Mouse (Mus musculus): ENCODE results near the gene Fancf. TPM values are rescaled to one million over a fixed set of nuclear protein-coding genes. Genes with fewer than 3 reads are reported as not detected.
A peak's percentile ranks its signal among the peaks of the same experiment; 100 is the strongest.

The Fancf gene
- 9.9 and 11.2 TPM in 2 replicates for polyA plus RNA-seq (2015; fragmentation: Nextera tagmentation; extraction: Ambion mirVana)

DNA sequence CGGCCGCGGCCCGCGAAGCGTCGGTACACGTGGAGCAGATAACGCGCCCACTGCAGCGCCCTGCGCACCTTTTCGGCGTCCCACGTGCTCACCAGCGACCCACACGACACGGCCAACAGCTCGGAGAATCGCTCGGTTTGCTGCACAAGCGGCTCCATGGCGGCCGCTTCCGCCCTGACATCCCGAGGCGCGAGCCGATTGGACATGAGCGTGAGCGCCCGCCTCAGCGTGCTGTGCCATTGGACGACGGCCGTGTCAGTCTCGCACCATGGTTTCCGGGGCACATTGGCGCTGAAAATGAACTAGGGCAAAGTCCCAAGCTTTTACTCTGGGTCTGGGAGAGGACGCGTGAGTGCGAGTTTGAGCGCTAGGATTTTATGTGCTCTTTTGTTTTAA lies at the start of gene Fancf:
Gene Fancf (minus strand): TSS at position 171 of the 396 bp plus-strand sequence.
- peak within 1 kb of the TSS; percentile 75 for H3K4me3 ChIP-seq (replicated peaks)
- under 1% methylated on average over 43 of the region's 43 CpGs for WGBS

DNA sequence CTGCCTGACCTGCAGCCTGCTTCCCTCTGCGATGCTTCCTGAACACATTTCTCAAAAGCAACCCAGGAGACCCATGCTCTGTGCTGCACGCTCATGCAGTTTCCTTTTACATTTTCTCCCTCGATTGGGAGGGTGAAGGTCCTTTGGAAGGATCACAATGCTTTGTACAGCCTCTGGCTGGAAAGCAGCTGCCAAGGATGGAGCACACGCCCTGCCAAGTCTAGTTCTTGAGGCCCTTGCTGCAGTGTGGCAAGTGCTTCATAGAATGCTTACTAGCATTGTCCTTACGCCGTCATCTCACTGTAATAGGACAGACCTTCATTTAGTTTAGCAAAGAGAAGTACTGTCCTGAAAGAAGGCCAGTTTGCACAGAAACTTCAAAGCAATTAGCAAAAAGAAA lies 37.0 kb upstream of the Fancf start:
- no peaks in the 10 kb centered on the region for H3K4me1 ChIP-seq (replicated peaks)
- H3K4me2 ChIP-seq (replicated peaks) = no peak overlapping the region
- H3K4me3 ChIP-seq (replicated peaks) = no peak overlapping the region
- WGBS = 73% methylated on average over 6 of the region's 6 CpGs
- no peak overlapping the region for H3K27ac ChIP-seq
- no peak overlapping the region for H3K9ac ChIP-seq
- no peak for ATAC-seq
- H3K27me3 ChIP-seq (replicated peaks) = no peaks in the 10 kb centered on the region
- H3K36me3 ChIP-seq = no peaks in the 10 kb centered on the region
- no peaks in the 10 kb centered on the region for H3K9me3 ChIP-seq

More for the DNA sequence above, at the start of gene Fancf:
- peaks cover 5% of the 10 kb centered on the region for H3K4me1 ChIP-seq (replicated peaks)
- ATAC-seq = peak; percentile 99
- peak within 1 kb of the TSS; percentile 83 for H3K4me2 ChIP-seq (replicated peaks)
- H3K27me3 ChIP-seq (replicated peaks) = no peaks in the 10 kb centered on the region
- H3K36me3 ChIP-seq = no peaks in the 10 kb centered on the region
- peak within 1 kb of the TSS; percentile 89 for H3K9ac ChIP-seq
- no peaks in the 10 kb centered on the region for H3K9me3 ChIP-seq
- peak within 1 kb of the TSS; percentile 97 for H3K27ac ChIP-seq

DNA sequence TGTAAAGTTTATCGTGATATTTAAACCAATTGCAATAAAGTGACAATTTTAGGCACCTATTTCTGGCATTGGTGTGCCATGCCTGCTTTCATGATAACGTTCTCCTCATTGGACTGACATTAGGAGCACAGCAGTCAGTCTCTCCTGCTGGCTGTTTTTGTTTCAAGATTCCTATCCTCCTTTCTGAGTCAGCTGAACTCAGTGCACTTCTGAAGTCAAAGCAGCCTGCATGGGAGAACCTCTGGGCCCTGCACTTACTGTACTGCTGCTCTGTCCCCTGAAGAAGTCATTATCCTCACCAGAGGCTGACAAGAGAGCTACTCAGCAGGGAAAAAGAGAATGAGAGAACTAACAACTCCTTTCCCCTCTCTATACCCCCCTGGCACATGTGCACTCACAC lies 32.9 kb upstream of the Fancf start:
- WGBS = 62% methylated on average over 2 of the region's 2 CpGs
- H3K27me3 ChIP-seq (replicated peaks) = no peaks in the 10 kb centered on the region

DNA sequence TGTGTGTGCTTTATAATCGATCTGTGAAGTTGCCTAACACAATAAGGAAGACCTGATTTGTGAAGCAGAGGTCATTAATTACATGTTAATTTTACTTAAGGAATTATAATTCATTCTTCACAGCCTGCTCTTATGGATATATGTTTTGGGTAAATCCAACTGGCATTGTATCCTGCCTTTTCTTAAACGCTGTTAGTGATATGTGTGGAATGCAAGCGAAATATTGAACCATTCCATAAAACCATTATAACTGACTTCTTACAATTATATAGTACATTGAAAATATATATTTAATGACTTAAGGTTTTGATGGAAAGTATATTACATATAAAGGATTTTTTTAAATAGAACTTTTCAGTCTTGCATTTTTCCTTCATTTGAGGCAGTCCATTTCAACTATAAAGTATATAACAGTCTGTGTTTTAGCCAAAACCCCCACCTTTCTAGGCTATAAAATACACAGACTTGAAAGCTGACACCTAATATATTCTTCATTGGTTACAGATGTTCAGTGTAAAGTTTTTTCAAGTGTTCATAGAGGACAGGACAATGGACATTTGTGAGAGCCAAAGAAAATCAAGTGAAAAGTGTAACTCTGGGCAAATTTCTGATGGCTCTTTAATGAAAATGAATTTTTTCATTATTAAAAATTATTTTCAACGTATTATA lies 32.2 kb upstream of the Fancf start:
- ATAC-seq = no peak
- no peak overlapping the region for H3K4me3 ChIP-seq (replicated peaks)
- 77% methylated on average over 4 of the region's 4 CpGs for WGBS
- no peaks in the 10 kb centered on the region for H3K36me3 ChIP-seq
- H3K4me2 ChIP-seq (replicated peaks) = no peak overlapping the region
- H3K27me3 ChIP-seq (replicated peaks) = no peaks in the 10 kb centered on the region
- H3K4me1 ChIP-seq (replicated peaks) = no peaks in the 10 kb centered on the region
- no peak overlapping the region for H3K27ac ChIP-seq
- H3K9ac ChIP-seq = no peak overlapping the region
- no peaks in the 10 kb centered on the region for H3K9me3 ChIP-seq

More for the DNA sequence above, 32.9 kb upstream of the Fancf start:
- Histone ChIP-seq H3K4me3 (replicated peaks) (no peak overlapping the region), H3K9me3 (no peaks in the 10 kb centered on the region), H3K4me2 (replicated peaks) (no peak overlapping the region), H3K9ac (no peak overlapping the region), H3K36me3 (no peaks in the 10 kb centered on the region), H3K4me1 (replicated peaks) (no peaks in the 10 kb centered on the region), H3K27ac (no peak overlapping the region)
- ATAC-seq = no peak

DNA sequence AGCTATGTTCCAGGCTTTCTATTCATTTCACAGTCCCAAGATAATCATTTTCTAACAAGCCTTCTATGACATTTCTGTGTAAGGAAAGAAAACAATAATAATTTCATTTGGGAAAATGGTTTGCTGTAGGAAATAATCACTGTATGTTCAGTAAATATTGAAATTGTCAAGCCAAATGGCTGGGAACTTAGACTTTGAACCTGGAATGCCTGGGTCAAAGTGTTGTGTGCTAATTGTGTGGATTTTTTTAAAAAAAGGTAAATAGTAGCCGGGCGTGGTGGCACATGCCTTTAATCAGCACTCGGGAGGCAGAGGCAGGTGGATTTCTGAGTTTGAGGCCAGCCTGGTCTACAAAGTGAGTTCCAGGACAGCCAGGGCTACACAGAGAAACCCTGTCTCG lies 30.9 kb upstream of the Fancf start:
- Histone ChIP-seq H3K27me3 (replicated peaks) (no peaks in the 10 kb centered on the region), H3K9ac (no peak overlapping the region), H3K4me1 (replicated peaks) (no peaks in the 10 kb centered on the region), H3K4me2 (replicated peaks) (no peak overlapping the region), H3K27ac (no peak overlapping the region), H3K9me3 (no peaks in the 10 kb centered on the region), H3K36me3 (no peaks in the 10 kb centered on the region), H3K4me3 (replicated peaks) (no peak overlapping the region)
- WGBS = 75% methylated on average over 4 of the region's 4 CpGs
- no peak for ATAC-seq

DNA sequence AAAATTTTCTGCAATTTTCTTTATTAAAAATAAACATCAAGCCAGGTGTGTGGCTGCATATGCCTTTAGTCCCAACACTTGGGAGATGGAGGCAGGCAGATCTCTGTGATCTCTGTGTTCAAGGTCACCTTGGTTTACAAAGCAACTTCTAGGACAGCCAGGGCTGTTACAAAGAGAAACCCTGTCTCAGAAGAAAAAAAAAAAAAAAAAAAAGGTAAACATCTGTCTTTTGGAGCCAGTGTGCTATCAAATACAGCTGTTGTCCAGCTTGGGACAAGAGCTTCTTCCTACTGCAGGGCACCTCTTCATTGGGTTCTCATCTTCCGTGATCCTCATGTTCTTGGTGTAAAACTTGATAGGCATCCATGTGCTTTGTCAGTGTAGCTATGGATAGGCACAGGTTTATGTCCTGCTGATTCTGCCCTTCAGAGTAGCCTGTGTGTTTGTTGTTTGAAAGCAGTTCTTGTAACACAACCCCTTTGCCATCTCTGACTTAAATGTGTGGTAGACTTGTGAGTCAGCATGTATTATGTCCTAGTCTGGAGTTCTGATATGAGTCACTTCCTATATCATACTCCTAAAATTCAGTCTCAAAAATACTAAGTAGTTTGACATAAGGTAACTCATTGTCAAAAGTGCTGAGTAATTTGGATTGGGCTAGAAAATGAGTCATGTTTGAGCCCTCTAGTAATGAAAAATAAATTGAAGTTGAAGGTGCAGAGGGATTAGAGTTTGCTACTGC lies 30.3 kb upstream of the Fancf start:
- no peaks in the 10 kb centered on the region for H3K4me1 ChIP-seq (replicated peaks)
- no peak overlapping the region for H3K27ac ChIP-seq
- WGBS = 93% methylated on average over 1 of the region's 1 CpGs
- no peaks in the 10 kb centered on the region for H3K9me3 ChIP-seq
- no peaks in the 10 kb centered on the region for H3K27me3 ChIP-seq (replicated peaks)
- no peak overlapping the region for H3K9ac ChIP-seq
- no peaks in the 10 kb centered on the region for H3K36me3 ChIP-seq
- H3K4me2 ChIP-seq (replicated peaks) = no peak overlapping the region
- ATAC-seq = no peak
- H3K4me3 ChIP-seq (replicated peaks) = no peak overlapping the region

DNA sequence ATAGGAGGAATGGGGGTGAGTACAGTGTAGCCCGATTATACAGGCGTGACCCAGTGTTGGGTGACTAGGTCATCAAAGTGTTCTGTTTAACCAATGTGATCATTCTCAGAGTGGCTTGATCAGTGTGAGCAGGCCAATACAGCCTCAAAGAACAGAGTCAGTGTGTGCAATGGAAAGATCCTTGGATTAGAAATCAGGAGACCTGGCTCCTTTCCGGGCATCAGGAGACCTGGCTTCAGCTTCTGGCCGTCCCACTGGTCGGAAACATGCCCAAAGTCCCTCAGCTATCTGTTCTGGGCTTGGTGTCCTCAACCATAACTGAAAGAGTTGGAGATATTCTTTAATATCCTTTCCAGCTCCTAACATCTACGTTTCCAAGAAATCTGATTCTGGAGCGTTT lies 27.5 kb upstream of the Fancf start:
- no peak overlapping the region for H3K27ac ChIP-seq
- no peak overlapping the region for H3K4me2 ChIP-seq (replicated peaks)
- H3K27me3 ChIP-seq (replicated peaks) = no peaks in the 10 kb centered on the region
- H3K9ac ChIP-seq = no peak overlapping the region
- no peaks in the 10 kb centered on the region for H3K9me3 ChIP-seq
- H3K36me3 ChIP-seq = no peaks in the 10 kb centered on the region
- WGBS = 89% methylated on average over 7 of the region's 7 CpGs
- no peaks in the 10 kb centered on the region for H3K4me1 ChIP-seq (replicated peaks)
- no peak for ATAC-seq
- H3K4me3 ChIP-seq (replicated peaks) = no peak overlapping the region

DNA sequence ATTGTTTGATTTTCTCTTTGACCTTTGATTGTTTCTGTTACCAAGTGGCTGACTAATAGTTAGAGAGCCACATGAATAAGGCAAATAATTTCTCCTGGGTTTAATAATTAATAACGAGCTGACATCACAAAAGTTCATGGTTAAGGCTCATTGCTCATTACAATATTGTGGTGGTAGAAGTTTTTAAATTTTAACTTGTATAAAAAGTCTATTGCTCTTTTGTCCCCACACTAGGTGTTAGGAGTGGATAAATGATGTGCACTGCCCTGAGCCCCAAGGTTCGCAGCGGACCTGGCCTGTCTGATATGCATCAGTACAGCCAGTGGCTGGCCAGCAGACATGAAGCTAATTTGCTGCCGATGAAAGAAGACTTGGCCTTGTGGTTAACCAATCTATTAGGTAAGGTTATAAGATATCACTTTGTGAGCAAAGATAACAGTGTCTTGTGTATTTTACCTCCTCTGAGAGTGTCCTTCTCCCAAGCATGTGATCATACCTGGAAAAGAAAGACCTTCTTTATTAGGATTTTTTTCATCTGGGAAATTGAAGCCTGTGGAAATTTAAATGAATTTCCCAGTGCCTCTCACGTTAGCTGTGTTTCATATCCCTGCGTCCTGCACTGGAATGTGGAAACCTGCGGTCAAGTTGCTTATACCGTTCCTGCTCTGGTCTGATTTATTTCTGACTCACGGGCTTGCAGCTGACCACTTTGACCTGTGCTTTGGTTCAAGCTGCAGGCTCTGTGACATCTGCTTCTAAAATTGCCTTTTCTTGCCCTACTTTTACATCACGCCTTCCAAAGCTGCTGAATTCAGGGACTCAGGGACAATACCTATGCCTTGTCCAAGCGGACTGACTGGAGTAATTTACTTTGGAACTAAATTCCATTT lies 25.9 kb upstream of the Fancf start:
- H3K9ac ChIP-seq = no peak overlapping the region
- no peaks in the 10 kb centered on the region for H3K36me3 ChIP-seq
- H3K27ac ChIP-seq = no peak overlapping the region; the same call in 1 of the 2 replicates
- H3K4me2 ChIP-seq (replicated peaks) = no peak overlapping the region
- H3K4me1 ChIP-seq (replicated peaks) = no peaks in the 10 kb centered on the region
- WGBS = 66% methylated on average over 11 of the region's 11 CpGs
- peak; percentile 71 for ATAC-seq
- H3K27me3 ChIP-seq (replicated peaks) = no peaks in the 10 kb centered on the region
- no peak overlapping the region for H3K4me3 ChIP-seq (replicated peaks)
- H3K9me3 ChIP-seq = no peaks in the 10 kb centered on the region

DNA sequence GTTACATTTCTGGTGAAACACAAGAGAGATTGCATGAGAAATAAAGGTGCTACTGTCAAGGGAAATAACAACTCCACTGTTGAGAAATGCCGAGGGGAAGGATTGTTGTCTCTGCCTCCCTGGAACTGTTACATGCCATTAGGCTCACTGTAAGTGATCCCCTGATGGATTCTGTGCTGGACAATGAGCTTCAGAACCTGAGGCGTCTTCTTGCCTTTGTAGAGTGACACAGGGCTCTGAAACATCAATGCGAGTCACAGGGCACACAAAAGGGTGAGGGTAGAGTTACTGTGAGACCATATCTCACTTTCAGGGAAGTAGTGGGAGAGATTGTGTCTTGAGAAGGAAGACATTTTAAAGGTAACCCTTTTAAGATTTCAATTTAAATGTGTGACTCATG lies 23.3 kb upstream of the Fancf start:
- H3K9ac ChIP-seq = no peak overlapping the region
- no peak for ATAC-seq
- H3K9me3 ChIP-seq = no peaks in the 10 kb centered on the region
- H3K36me3 ChIP-seq = no peaks in the 10 kb centered on the region
- H3K4me3 ChIP-seq (replicated peaks) = no peak overlapping the region
- no peaks in the 10 kb centered on the region for H3K27me3 ChIP-seq (replicated peaks)
- H3K4me1 ChIP-seq (replicated peaks) = no peaks in the 10 kb centered on the region
- no peak overlapping the region for H3K4me2 ChIP-seq (replicated peaks)
- no peak overlapping the region for H3K27ac ChIP-seq
- 67% methylated on average over 3 of the region's 3 CpGs for WGBS

DNA sequence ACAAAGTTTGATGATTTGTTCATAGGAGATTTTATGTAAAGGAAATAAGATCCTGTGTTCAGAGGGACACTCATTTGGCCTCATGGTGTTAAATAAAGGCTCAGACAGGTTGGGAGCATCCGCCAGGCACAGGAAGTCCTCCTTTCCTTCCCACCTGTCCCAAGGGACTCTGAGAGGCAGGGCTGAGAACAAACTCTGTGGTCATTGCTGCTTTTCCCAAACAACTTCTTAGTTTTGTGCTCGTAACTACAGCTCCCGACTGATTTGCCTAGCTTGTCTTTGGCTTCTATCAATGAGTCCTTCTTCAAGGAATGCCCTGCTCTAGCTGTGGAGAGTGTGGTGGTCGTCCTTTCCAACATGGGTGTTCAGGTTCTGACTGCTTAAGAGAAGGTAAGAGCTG lies 18.1 kb upstream of the Fancf start:
- no peaks in the 10 kb centered on the region for H3K36me3 ChIP-seq
- ATAC-seq = no peak
- no peaks in the 10 kb centered on the region for H3K27me3 ChIP-seq (replicated peaks)
- no peak overlapping the region for H3K4me2 ChIP-seq (replicated peaks)
- H3K9ac ChIP-seq = no peak overlapping the region
- H3K4me3 ChIP-seq (replicated peaks) = no peak overlapping the region
- peaks cover 9% of the 10 kb centered on the region; the same call in 1 of the 2 replicates for H3K4me1 ChIP-seq (replicated peaks)
- 78% methylated on average over 4 of the region's 4 CpGs for WGBS
- no peak overlapping the region for H3K27ac ChIP-seq
- H3K9me3 ChIP-seq = no peaks in the 10 kb centered on the region

DNA sequence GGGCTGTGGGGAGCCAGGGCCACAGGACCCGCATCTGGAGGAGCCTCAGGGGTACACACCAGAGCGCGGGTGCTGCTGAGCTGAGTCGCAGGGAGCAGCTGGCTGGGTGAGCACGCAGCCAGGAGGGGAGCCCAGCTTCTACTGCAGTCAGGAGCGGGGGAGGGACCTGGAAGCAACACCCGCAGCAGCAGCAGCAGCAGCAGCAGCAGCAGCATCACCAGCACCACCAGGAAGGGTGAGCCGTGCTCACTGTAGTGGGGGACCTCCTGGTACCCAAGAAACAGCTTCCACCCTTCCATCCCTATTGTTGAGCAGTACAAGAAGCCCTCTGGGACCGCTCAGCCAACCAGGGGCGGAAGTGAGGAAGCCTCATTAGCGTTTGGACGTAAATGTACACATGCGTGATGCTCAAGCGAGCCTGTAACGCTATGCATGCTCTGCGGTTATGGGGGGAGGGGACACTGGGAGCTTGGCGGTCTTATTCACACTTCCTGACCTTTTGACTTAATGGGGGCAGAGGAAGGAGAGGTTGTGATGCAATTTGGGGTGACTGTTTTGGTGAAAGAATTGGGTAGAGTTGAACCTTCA lies 17.2 kb upstream of the Fancf start:
- peak overlapping the region; percentile 56 for H3K9ac ChIP-seq
- H3K4me1 ChIP-seq (replicated peaks) = peaks cover 9% of the 10 kb centered on the region; the same call in 1 of the 2 replicates

DNA sequence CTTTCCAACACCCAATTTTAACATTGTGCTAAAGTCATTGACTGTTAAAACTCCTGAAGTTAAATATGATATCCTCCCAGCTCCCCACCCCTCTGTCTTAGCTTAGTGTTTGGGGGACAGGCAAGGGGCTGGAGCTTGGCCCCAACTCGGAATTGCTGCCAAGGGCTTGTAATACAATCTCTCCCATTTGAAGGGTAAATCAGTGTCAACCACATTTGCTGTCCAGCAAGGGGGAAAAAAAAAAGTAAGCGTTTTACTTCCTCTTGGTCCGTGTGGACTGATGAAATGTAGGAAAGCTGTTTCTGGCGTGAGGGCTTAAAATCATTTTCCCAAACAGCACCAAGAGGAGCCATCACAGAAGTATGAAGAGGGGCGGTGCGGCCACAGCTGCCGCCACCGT lies 16.7 kb upstream of the Fancf start:
- Histone ChIP-seq H3K9me3 (no peaks in the 10 kb centered on the region), H3K27me3 (replicated peaks) (no peaks in the 10 kb centered on the region), H3K4me2 (replicated peaks) (peak overlapping the region; percentile 81), H3K9ac (peak overlapping the region; percentile 56), H3K4me3 (replicated peaks) (peak overlapping the region; percentile 46), H3K27ac (peak overlapping the region; percentile 87), H3K4me1 (replicated peaks) (peaks cover 9% of the 10 kb centered on the region; the same call in 1 of the 2 replicates), H3K36me3 (no peaks in the 10 kb centered on the region)
- WGBS = 5% methylated on average over 8 of the region's 8 CpGs
- ATAC-seq = no peak; the same call in 1 of the 2 replicates

More for the DNA sequence above, 17.2 kb upstream of the Fancf start:
- peak overlapping the region; percentile 87 for H3K27ac ChIP-seq
- peak overlapping the region; percentile 46 for H3K4me3 ChIP-seq (replicated peaks)
- peak overlapping the region; percentile 81 for H3K4me2 ChIP-seq (replicated peaks)
- no peaks in the 10 kb centered on the region for H3K9me3 ChIP-seq
- H3K36me3 ChIP-seq = no peaks in the 10 kb centered on the region
- 4% methylated on average over 17 of the region's 17 CpGs for WGBS
- no peaks in the 10 kb centered on the region for H3K27me3 ChIP-seq (replicated peaks)
- ATAC-seq = peak; percentile 94
